Mouse (Mus musculus): ENCODE data around the gene Nol12. TPM values are rescaled to one million over a fixed set of nuclear protein-coding genes. Genes with fewer than 3 reads are reported as not detected.

The Nol12 gene
- total and polyA plus RNA-seq, 3 experiments, result 13.7 to 91.1 (median 33.2) TPM

GRCm38 (mm10) chr15:78898507-78899001 lies 36.2 kb upstream of the Nol12 start:
- peaks cover 32 to 82% of the 10 kb centered on the region in 2 experiments for H3K4me1 ChIP-seq (ENCODE audit: control insufficient read depth in 1 of 2, insufficient read depth in 2 of 2)
- DNase-seq (ENCODE audit: extremely low read depth), result peak; percentile 51
- peak overlapping the region; percentile 49; the same call in 1 of the 2 replicates for H3K9ac ChIP-seq (ENCODE audit: insufficient read depth, low read depth)
- peak overlapping the region; percentile 81 for H3K4me2 ChIP-seq (ENCODE audit: insufficient read depth, low read depth, poor library complexity, severe bottlenecking)
- no peak overlapping the region for H3K27ac ChIP-seq (ENCODE audit: insufficient read depth, low read depth)
- H3K9me3 ChIP-seq (replicated peaks; ENCODE audit: low read length), result no peaks in the 10 kb centered on the region
- H3K36me3 ChIP-seq (replicated peaks in 1 of 2; ENCODE audit: control insufficient read depth in 1 of 2, insufficient read depth in 1 of 2, low read length in 1 of 2), result peaks cover 2 to 32% of the 10 kb centered on the region in 2 experiments
- in situ Hi-C loops (cut with MboI; ENCODE audit: low pct_ligation_motif_present, low pct_unique_long_range_greater_than_20kb, low sequenced_read_pairs), result no loop called here
- H3K4me3 ChIP-seq (replicated peaks in 1 of 3; ENCODE audit: low read depth in 2 of 3, low read length in 2 of 3, poor library complexity in 1 of 3), result peak overlapping the region; percentile 18 to 95 (median 58)
- no peaks in the 10 kb centered on the region for H3K27me3 ChIP-seq (replicated peaks)
- no peaks in the 10 kb centered on the region; the same call in 1 of the 2 replicates for H3K79me2 ChIP-seq (replicated peaks; ENCODE audit: control insufficient read depth, extremely low read depth, insufficient read depth, poor library complexity, severe bottlenecking)
- dilution Hi-C loops (cut with MboI; ENCODE audit: extremely low pct_ligation_motif_present, extremely low pct_unique_long_range_greater_than_20kb, low sequenced_read_pairs), result no loop called here
- no peak for TF ChIP-seq MYC (IDR thresholded peaks at IDR 0.05; ENCODE audit: low read depth, low read length)
- TF ChIP-seq KAT2A (IDR thresholded peaks at IDR 0.05; ENCODE audit: insufficient replicate concordance, low read length), result no peak
- no peak for TF ChIP-seq POLR2A (IDR thresholded peaks at IDR 0.05; ENCODE audit: low read depth, low read length)
- peak; percentile 51; the same call in 1 of the 2 replicates for TF ChIP-seq CHD2 (IDR thresholded peaks at IDR 0.05; ENCODE audit: low read length)
- TF ChIP-seq ELF1 (IDR thresholded peaks at IDR 0.05; ENCODE audit: low read depth, low read length), result 0 out of 2 replicates have a peak, but pooled peaks have one; percentile 24
- TF ChIP-seq UBTF (IDR thresholded peaks at IDR 0.05; ENCODE audit: low read depth, low read length), result 0 out of 2 replicates have a peak, but pooled peaks have one; percentile 19
- TF ChIP-seq CTCF (conservative IDR thresholded peaks at IDR 0.05 in 1 of 2, IDR thresholded peaks at IDR 0.05 in 1 of 2; ENCODE audit: low read depth in 2 of 2, low read length in 2 of 2), result no peak
- TF ChIP-seq ZKSCAN1 (IDR thresholded peaks at IDR 0.05; ENCODE audit: borderline replicate concordance, low read depth, low read length), result peak; percentile 95
- TF ChIP-seq MAX (IDR thresholded peaks at IDR 0.05; ENCODE audit: low read length), result no peak

GRCm38 (mm10) chr15:78899409-78899739 lies 35.4 kb upstream of the Nol12 start, which contains the start of gene Gm49510:
TSS of gene Gm49510 (plus strand) at chr15:78899667.
- Histone ChIP-seq H3K27ac (ENCODE audit: insufficient read depth, low read depth) (peak within 1 kb of the TSS; percentile 51), H3K79me2 (replicated peaks; ENCODE audit: control insufficient read depth, extremely low read depth, insufficient read depth, poor library complexity, severe bottlenecking) (no peaks in the 10 kb centered on the region; the same call in 1 of the 2 replicates), H3K36me3 (replicated peaks in 1 of 2; ENCODE audit: control insufficient read depth in 1 of 2, insufficient read depth in 1 of 2, low read length in 1 of 2) (peaks cover 7 to 35% of the 10 kb centered on the region in 2 experiments), H3K4me3 (replicated peaks in 1 of 3; ENCODE audit: low read depth in 2 of 3, low read length in 2 of 3, poor library complexity in 1 of 3) (peak within 1 kb of the TSS; percentile 70 to 95 (median 83)), H3K4me1 (ENCODE audit: control insufficient read depth in 1 of 2, insufficient read depth in 2 of 2) (peaks cover 25 to 82% of the 10 kb centered on the region in 2 experiments), H3K4me2 (ENCODE audit: insufficient read depth, low read depth, poor library complexity, severe bottlenecking) (peak within 1 kb of the TSS; percentile 81), H3K9me3 (replicated peaks; ENCODE audit: low read length) (no peaks in the 10 kb centered on the region), H3K27me3 (replicated peaks) (no peaks in the 10 kb centered on the region), H3K9ac (ENCODE audit: insufficient read depth, low read depth) (peak within 1 kb of the TSS; percentile 49)
- peak; percentile 59 for DNase-seq (ENCODE audit: extremely low read depth)
- TF ChIP-seq TCF12 (IDR thresholded peaks at IDR 0.05; ENCODE audit: low read depth, low read length) (0 out of 2 replicates have a peak, but pooled peaks have one; percentile 13), MAZ (IDR thresholded peaks at IDR 0.05; ENCODE audit: low read depth, low read length) (peak; percentile 66; the same call in 1 of the 2 replicates), UBTF (IDR thresholded peaks at IDR 0.05; ENCODE audit: low read depth, low read length) (no peak)
- in situ Hi-C loops (cut with MboI; ENCODE audit: low pct_ligation_motif_present, low pct_unique_long_range_greater_than_20kb, low sequenced_read_pairs), result no loop called here
- dilution Hi-C loops (cut with MboI; ENCODE audit: extremely low pct_ligation_motif_present, extremely low pct_unique_long_range_greater_than_20kb, low sequenced_read_pairs), result no loop called here
